Mouse (Mus musculus) adrenal gland, postnatal 14 days (tissue): ENCODE data around the gene Nap1l5. TPM values are rescaled to one million over a fixed set of nuclear protein-coding genes. Genes with fewer than 3 reads are reported as not detected.

ENCODE experiments used
- DNase-seq: peaks from one replicate; pipeline ENCODE4 v3.0.0; 2021; ENCODE audit warnings: mixed read lengths
- long read RNA-seq, 2 experiments: library from polyadenylated mRNA; stranded (forward); transcript quantifications; one replicate each; pipeline ENCODE4 v2.0.0; 2021
- total RNA-seq: library from RNA; stranded (reverse); gene quantifications from 2 replicates; pipeline ENCODE4 v1.2.3, GENCODE M21; 2021

Gene Nap1l5
- 37.0 and 40.5 TPM in 2 replicates for total RNA-seq
- long read RNA-seq, experiment 1, transcript Nap1l5-201 (1 exons, 1,844 nt) = major isoform, 57 of 68 reads
- long read RNA-seq, experiment 1, partial matches to known transcripts = 0 of 68 reads
- long read RNA-seq, experiment 1, other reads (novel, unspliced or antisense) = 7 of 68 reads
- long read RNA-seq, experiment 2, transcript Nap1l5-201 (1 exons, 1,844 nt) = major isoform, 43 of 47 reads
- long read RNA-seq, experiment 2, partial matches to known transcripts = 0 of 47 reads
- long read RNA-seq, experiment 2, other reads (novel, unspliced or antisense) = 3 of 47 reads

DNA sequence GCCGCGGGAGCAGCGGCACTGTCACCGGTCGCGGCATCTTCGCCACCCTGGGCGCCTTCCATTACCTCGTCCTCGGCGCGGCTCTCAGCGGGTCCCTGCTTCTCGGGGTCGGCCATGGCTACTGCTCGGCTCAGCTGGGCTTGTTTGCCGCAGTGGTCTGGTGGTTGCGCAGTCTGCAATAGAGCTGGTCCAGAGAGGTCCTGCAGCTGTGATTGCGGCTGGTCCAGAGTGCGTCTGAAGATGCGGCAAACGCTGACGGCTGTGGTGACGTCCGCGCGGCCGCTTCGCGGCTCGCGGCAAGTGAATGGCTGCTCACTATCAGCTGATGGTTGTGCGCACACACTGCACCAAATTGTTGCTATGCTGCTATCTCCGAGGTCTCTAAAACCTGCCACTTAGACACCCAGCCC lies at the start of gene Nap1l5:
Gene Nap1l5 (minus strand): TSS at position 225 of the 410 bp plus-strand sequence.
- DNase-seq = peak; percentile 51

DNA sequence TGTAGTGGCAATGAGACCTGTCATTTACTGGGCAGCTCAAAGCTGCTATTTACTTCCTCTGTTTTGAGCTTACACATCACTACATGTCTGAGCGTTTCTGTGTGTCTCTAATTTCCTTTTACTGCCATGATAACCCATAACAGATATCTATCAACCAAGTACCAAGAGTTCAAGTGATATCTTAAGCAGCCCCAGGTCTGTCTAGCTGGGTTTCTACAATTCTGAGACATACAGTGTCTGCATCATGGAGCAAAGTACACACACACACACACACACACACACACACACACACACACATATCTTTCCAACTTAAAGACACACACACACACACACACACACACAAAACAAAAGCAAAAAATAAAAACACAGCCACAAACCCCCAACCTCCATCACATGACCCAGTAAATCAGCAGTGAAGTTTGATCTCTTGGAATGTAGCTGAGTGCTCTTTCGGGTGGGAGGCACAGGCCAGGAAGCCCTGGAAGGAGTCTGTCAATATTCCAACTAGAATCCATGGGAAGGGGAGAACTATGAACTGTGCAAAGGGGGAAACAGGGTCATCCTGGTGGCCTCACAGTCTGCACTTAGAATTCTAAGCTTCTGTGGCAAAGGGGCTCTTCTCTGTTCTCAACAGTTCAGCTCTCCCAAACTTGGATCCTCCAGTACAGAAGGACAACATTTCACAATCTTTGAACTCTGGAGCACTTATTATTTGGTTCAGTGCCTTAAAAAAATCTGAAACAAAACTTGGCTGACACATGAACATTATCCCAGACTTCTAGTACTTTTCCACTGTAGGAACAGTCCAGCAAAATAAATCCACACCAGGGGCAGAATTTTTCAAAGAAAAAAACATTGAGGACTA lies 44.5 kb upstream of the Nap1l5 start:
- DNase-seq = no peak

DNA sequence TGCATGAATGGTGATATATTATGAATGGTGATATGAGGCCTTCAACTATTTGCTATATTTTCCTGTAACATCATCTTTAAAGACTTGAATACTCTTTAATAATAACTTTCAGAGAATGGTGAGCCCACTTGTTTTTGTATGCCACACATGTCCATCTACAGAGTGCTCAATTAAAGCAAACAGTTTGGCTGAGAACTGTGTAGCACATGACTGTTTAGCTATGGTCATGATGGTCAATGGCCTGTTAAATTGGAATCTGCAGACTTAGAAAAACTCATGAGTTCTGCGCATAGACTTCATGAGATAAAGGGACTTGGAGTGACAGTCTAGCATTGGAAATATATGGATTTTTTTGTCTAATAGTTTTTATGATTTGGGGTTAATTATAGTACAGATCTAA lies 43.5 kb upstream of the Nap1l5 start:
- DNase-seq = no peak

DNA sequence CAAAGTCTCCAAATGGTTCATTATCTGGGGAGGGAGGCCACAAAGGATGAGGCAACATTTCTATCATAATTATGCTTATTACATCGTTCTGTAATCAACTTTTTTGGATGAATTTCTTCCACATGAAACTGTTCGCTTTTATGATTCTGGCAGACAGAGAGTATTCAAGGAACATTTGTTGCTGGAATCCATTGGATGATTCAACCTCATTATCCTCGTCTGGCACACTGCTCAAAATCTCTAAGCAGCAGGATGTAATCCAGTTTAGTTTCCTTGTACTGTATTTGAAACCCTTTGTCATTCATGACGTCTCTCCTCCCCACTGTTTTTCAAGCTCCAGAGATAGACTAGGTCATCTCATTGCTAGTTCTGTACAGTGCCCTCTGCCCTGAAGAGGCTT lies 40.0 kb upstream of the Nap1l5 start:
- DNase-seq = no peak

DNA sequence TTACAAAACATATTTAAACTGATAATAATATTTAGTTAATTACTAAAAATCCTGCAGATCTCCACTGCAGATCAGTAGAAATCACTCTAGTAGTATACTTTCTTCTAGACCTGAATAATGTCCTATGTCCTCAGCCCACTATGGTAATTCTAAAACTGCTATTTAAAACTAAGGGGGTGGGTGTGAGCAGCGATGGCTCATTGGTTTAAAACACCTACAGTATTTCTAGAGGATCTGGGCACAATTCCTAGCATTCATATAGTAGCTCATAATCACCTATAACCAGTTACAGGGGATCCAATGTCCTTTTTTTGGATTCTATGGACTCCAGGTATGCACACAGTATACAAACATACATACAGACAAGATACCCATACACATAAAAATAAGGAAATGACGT lies 39.4 kb upstream of the Nap1l5 start:
- no peak for DNase-seq

DNA sequence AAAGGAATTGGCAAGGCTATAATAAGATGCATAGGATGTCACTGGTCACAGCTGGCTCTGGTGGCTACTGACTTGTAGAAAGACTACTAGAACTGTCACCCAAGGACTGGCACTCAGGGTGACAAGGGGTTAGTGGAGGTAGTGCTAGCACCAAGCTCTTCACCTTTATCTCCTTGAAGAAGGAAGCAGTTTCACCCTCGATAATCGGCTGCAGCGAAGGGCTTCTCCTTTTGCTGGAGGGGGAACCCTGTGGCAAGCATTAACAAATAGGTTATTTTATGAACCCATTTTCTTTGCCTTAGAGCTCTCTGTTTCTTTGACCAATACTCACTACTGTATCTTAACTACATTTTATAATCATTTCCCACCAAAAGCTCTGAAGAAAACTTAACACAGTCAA lies 37.1 kb upstream of the Nap1l5 start:
- no peak for DNase-seq

DNA sequence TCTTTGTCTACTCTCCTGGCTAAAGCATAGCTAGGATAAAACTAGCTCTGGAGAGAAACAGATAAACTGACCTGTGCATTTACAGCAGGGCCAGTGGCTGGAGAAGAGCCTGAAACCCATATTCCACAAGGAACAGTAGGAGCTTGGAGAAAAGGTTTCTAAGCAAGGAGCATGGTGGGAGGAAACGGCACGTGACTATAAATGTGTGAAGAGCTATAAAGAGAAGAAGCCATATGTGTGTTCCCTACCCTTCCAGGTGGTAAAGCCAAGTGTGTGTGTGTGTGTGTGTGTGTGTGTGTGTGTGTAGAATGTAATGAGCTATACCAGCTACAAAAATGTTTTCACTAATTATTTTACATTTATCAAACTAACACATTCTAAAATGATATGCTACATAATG lies 35.4 kb upstream of the Nap1l5 start:
- no peak for DNase-seq

DNA sequence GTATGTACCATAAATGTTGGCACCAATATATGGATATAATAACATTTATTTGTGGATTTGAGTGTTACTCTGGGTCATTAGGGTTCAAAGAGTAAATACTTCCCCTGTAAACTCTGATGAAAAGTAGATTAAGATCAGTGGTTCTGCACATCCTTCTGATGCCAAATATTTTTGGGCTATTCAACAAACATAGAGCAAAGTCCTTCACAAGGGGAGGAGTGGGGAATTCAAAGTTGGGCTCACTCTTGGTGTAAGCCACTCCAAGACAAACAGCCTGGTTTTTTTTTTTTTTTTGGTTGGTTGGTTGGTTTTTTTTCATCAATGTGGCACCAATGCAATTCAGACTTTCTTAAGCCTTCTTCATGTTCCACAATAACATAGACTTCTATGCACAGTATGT lies 30.9 kb upstream of the Nap1l5 start:
- DNase-seq = no peak

DNA sequence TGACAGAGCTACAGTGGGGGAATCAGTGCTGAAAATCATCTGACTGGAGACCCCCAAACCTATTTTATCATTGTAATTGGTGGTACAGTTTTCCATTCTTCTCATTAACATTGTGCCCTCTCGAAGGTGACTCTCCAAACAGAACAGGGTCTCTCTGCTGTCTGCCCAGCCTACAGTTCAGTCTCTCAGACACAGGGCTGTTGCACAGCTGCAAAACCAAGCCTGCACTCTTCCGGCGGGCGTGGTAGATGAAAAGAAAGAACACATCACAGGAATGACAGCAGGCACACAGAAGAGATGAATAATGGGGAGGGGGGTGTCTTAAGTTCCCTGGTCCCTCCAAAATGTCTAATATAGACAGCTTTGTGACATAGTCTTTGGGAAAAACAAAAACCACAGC lies 27.3 kb upstream of the Nap1l5 start:
- DNase-seq = no peak

DNA sequence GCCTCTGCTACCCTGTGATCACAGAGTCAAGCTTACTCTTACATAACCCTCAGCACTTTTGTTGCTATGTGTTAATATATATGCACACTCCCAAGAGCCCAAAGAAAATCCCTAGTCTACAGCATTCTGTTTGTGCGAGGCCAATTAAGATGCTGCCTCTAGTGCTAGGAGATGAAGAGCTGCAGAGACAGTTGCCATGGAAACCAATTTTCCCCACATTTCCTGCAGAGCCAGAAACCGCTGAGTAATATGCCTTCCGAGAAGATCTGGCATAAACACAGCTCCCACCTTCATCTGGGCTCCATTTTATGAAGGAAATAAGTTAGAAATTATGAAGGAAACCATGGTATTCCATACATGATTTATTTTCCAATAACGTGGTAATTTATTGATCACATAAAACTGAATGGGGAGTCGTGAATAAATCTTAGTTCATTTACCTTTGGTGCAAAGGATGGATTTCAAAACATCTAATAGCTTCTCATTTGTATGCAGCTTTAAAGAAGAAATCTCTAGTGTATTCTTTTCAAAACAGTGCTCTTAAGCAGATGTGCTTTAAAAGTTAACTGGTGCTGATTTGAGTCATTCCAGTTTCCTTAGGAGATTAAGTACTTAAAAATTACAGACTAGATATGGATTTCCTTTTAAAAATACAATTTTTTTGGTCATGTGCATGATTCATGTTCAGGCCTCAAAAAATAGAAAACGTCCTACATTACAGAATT lies 26.5 kb upstream of the Nap1l5 start:
- DNase-seq = no peak

DNA sequence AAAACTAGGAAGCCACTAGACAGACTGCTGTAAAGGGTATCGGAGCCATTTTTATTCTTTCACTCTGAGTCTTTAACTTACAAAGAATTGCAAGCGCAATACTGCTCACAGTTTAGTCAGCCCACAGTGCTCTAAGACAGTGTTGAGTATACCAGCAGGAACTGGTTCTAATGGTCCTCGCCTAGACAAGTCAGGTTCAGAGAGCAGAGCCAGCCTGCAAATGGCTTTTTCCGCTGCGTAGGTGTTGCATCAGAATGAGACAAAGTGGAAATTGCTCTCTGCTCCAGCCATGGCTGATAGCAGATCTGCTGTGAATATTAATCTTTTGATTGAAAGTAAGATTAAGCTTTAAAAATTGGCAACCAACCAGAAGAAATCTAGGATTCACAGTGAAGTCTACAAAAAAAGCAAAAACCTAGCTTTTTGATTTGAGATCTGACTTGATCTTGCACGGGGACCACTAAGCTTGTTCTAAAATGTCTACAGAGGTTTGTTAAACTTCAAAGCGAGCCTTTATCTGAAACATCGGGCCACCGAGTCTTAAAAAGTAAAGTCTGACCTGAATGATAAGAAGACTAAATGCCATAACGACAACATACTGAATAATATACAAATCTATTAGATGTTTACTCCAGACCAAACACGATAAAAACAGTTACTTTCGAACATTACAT lies 25.8 kb upstream of the Nap1l5 start:
- no peak for DNase-seq

DNA sequence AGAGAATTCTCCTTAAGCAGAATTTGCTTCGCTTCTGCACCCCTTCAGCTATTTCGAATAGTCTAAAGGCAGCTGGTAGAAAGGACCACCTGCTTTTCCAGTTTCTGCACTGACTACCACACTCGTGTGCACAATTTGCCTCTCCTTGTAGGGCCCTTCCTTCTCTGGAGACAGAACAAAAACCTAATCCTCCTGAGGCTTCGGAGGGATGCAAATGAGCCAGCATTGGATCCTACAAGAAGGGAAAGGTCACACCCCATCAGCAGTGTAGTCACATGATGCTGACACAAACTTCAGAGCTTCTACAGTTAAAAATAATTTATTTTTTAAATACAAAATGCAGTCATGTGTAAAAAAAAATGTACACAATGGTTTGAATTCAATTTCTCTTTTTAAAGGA lies 24.3 kb upstream of the Nap1l5 start:
- no peak for DNase-seq

DNA sequence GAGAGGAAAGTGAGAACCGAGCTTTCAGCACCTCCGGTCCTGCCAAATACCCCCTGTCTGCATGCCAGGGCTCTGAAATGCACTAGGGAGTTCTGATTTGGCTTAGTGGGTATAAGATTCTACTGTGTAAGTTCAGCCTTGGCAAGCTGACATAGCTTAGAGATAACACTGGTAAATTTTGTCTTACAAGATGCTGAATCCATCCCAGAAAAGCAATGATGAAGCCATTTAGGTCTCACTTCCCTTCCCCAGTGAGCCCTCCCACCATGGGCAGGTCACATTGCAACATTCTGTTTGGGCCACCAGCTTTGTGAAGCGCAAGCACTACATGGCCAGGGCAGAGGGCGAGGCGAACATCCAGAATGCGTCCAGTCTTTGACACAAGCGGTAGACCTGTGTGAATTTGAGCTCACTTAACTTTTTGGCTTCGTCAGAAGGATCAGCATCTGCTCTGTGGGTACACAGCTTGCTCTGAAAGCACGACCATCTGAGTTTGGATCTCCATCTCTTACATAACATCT lies 23.1 kb upstream of the Nap1l5 start:
- peak; percentile 40 for DNase-seq

DNA sequence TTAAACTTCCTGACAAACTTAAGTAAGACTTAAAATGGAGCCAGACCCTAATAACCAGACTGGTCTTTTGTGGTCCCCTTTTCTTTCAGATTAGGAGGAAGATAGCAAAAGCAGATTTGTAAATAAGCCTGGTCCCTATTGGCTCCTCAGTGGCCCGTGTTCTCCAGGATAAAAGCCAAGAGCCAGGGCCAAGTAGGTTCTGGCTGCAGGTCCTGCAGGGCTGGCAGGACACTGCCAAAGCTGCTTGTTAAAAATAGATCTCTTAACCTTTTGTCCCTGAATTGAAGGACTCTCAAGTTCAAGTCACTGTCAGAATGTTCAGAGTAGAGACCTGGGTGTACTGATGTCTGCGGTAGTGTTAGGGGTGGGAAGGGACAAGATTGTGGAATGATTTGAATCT lies 21.0 kb upstream of the Nap1l5 start:
- DNase-seq = peak; percentile 69

DNA sequence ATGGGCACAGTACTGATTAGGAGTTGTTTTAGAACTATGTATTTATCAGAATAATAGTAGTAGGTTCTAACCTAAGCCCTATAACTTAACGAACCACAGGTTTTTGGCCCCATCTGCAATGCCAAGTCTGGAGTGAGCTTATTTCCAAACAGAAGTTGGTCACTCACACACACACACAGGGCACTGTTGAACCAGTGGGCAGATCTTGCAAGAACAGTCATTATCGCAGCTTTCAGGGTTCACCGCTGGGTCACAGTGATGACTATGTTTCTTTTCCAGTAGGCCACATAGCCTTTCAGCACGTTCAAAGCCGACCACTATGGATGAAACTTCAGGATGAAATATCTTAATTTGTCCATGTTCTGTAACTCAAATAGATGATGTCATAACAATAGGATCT lies 15.6 kb upstream of the Nap1l5 start:
- no peak for DNase-seq

DNA sequence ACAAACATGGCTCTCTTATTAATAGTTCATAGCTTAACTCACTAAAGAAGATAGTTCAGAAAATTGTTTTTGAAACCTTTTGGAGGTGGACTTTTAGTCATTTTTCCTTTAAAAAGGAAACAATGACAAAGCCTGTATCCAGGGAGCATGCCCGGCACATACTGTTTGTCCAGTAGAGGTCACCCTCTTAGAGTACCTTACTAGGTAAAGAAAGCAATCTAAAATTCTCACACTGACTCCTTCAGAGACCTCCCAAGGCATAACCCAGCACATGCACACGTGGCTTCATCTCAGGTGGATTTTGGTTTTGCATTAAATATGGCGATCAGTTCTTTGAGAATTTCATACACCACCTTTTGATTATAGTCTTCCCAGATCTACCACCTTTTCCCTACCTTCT lies 14.7 kb upstream of the Nap1l5 start:
- DNase-seq = no peak

DNA sequence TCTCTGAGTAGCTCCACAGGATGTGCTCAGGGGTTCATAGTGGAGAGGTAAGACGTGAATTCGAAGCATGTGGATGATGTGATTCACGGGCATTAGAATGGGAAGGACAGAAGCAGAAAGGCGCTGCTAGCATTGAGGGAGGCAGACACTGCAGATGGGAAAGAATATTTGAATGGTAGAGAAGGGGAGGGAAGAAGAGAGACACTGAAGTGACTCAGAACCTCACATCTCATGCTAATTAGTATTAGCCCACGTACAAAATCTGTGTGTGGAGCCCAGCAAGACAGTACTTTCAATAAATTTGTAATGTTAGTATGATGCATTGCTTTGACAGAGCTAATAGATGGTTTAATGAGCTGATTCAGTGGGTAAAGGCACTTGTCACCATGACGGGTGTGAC lies 13.9 kb upstream of the Nap1l5 start:
- DNase-seq = no peak

DNA sequence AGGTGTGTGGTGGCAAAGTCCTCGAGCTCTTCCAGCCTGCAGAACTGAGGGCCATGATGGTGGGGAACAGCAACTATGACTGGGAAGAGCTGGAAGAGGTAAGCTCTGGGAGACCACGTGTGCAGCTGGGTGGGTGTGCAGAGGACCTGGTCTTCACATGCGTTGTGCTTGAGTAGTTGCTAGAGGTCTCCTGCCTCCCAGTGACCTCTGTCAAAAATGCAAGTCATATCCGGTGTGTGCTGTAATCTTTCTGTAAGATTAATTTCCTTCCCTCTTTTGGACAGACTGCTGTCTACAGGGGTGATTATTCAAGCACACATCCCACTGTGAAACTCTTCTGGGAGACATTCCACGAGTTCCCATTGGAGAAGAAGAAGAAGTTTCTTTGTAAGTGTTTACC lies 9.6 kb upstream of the Nap1l5 start:
- no peak for DNase-seq

DNA sequence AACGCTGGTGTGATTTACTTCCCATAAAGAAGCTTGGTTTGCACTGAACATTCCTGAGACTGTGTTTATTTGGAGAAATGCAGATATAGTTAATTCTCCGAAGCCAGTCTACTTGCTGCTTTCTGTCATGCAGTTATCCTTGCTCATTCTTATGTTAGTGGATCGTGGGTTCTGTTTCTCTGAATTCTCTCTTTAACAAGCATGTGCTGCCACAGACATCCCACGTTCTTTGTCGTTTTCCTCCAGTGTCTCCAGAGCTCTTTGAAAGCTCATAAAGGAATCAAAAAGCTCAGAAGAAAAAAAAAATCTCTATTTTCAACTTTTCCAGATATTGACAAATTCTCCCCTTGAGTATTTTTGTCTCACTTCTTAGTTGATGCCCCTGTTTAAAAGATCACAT lies 7.1 kb upstream of the Nap1l5 start:
- DNase-seq = no peak

DNA sequence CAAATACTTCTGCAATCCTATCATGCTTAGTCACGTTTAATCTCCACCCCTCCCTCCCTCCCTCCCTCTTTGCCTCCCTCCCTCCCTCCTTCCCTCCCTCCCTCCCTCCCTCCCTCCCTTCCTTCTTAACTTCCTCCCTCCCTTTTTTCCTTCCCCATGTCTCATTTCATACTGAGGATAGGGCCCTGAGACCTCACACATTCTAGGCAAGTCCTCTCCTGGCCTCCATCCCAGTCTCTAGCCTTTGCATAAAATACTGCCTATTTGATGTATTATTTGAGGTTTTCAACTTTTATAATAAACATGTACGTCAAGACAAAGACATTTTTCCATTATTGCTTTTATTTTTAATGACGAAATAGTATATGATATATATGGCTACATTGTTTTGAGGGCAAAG lies 6.7 kb upstream of the Nap1l5 start:
- no peak for DNase-seq

DNA sequence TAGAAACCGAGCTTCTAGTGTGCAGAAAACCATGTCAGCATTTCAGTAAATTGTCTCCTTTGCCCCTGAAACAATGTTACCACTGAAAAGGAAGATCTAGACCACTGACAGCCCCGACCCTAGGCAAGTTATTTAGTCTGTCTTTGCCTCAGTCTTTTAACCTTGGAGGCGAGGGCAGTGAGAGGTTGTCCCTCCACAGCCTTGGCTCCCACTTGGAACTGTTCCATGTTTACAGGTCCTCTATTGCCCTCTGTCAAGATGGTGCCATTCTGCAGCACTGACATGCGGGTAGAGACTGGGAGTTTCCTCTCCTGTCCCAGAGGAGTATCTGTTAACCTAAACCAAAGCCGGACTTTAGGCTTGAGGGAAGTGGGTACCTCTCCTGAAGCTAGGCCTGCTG lies 6.0 kb upstream of the Nap1l5 start:
- no peak for DNase-seq

DNA sequence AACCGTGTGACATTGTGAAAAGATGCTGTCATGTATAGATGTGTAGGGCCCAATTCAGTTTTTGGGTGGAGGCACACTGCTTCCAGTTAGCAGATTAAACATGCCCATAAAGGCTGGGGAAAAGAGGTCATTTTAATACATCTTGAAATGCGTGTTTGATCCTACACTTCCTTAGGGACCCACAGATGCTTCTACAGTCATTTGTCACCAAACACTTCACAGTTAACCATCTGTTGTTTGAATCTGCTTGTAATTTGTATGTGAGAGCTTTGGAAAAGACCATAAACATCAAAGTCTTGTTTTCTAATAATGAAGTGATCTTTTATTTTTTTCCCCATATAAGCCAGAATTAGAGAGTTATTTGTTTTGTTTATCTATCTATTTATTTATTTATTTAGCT lies 915 bp upstream of the Nap1l5 start:
- no peak for DNase-seq
